Mouse (Mus musculus) cerebellum, adult 18-20 months (tissue): ENCODE measurements around the gene Kat2a.

Experiments used
- DNase-seq, 2 experiments: peaks; one replicate each; pipeline ENCODE4 v3.0.0; 2021

The Kat2a gene

DNA sequence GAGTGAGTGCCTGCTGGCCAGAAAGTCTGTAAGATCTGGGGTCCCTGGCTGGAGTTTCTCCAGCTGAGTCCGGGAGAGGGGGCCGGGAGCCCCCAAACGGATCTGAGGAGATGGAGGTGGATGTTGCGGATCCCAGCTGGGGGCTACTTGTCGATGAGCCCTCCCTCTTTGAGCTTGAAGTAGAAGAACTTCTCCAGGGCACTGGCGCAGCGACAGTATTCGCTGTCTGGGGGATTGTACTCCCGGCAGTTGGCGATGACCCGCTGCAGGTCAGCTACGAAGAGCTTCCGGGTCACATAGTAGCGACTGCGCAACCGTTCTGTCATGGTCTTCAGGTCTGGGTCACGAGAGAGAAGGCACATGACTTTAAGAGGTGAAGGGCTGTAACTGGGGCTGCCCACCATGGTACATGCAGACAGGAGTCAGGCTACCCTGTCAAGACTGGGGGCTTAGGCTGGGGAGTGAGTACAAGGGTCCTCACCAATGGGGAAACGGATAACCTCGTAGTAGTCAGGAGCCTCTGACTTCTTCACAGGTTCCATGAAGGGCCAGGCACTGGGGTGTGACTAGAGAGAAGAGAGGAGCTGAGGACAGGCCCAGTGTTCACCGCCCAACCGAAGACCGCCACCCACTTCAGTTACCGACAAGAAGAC lies 7.0 kb downstream of the Kat2a start:
- DNase-seq: no peak

DNA sequence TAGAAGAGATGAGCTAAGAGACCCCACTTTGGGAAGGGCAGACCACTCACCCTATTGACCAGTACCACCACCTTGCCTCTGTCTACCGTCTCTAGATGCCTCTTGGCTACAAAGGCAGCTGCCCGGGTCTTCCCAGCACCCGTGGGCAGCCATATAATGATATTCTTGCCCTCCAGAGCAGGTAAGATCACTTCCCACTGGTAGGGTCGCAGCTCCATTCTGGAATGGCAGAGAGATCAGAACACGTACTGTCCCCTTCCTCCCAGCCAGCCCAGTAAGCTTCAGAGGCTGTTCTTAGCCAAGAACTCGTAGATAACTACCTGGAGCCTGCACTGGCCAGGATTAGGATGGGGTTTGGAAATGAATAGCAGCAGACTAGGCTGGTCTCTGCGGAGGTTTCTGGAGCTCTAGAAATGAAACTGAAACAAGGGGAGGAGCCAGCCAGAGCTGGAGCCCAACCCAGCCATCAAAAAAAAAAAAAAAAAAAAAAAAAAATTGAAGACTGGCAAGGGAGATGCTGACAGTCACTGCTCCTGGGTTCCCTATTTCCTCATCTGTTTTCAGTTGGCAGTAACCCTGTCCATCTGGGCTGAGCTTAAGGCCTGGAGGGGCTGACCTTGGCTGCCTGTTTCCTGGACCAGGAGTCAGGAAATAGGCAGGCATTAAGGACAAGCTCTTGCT lies 8.3 kb downstream of the Kat2a start, which contains the start of gene Dhx58:
Gene Dhx58, minus strand, starts transcription at position 421 of the 681 bp plus-strand sequence.
- DNase-seq: no peak

GRCm38 (mm10) chr11:100703366-100703765 lies 8.9 kb downstream of the Kat2a start:
- DNase-seq: no peak

DNA sequence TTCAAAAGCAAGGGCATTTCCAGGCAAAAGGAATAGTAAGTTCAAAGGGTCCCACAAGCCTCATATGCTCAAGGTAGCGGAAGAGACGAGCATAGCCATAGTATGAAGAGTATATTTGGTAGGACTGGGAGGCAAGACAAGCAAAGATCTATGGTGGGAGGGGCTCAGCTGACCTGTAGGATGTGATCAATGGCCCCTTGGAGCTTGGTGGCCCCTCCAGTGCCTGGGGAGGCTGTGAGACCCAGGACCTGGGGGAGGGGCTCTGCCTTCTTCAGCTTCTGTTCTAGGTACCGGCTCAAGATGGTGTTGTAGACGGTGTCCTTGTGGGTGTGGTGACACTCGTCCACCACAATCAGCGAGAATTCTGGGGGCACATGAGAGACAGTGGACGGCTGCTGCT lies 9.4 kb downstream of the Kat2a start:
- no peak for DNase-seq

GRCm38 (mm10) chr11:100702081-100702851 lies 10.0 kb downstream of the Kat2a start:
- peak; percentile 74 to 75 for DNase-seq

DNA sequence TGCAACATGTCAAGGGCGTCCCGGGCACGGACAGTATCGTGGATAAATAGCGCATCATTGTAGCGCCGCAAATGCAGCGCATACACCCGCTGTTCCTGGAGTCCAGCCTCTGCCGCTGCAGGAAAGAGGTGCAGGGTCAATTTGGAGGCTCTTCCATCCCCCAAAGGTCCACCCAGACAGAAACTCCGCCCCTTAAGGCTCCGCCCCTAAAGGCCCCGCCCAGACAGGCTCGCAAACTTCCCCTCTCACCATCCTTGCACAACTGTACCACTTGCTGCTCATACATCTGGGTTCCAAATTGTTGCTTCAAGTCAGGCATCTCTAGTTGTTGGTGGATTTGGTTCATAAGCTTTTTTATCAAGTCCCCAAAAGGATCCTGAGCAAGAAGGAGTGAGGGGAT lies 11.0 kb downstream of the Kat2a start:
- DNase-seq: no peak

- no peak for DNase-seq
These were observed 11.6 kb downstream of the Kat2a start for GRCm38 (mm10) chr11:100700710-100701109.

DNA sequence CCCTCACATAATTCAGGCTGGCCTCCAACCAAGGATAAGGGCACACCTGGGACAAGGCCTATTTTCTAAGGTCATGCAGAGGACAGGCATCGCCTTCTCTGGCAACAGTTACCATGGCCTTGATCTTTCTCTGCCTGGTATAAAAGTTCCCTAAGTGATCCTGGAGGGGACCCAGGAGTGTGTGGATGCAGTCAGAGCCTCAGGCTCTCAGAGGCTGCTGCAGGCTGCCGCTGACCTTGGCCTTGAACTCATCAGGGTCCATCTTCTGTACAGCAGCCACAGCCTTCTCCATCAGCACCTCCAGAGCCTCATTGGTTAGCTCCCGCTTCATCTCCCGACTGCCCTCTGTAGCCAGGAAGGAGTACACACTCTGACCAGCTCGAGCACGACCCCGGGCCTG lies 14.3 kb downstream of the Kat2a start:
- no peak for DNase-seq

GRCm38 (mm10) chr11:100694926-100695325 lies 17.3 kb downstream of the Kat2a start:
- peak; percentile 69 to 78 for DNase-seq

DNA sequence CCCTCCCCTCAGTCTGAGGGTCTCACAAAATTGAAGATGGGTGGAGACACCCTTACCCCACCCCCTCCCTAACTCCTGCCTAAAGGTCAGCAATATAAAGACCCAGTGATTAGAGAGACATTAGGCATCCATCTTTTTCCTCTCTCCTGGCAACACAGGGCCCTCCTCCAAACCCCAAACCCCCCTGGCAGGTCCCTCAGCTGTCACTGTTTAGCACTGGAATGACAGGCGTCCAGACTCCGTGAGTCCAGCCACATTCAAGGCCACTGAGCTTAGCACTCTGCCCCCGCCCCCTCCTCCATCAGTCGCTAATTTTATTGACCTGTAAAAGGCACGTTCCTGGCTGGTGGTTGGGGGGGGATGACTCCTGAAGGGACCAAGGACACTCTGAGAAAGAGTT lies 19.1 kb downstream of the Kat2a start:
- DNase-seq: no peak

DNA sequence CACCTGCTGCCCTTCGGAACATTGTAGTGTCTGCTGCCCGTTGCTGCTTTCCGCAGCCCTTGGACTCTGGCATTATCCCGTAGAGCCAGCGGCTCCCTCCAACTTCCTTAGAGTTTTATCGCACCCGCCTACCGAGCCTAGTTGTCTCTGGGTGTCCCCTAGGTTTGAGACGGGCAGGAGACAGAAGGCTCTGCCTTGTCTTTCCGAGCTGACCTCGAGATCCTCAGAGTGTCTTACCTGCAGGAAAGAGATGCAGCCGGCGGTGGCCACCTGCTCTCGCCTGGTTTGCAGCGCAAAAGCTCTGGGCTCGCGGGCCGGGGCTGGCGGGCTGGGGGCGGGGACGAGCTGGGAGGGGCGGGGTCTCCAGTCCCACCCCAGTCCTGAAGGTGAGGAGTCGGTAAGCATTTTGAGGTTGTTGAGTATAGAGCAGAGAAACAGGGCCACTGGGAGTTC lies 20.1 kb downstream of the Kat2a start, which contains the start of gene Zfp385c:
Gene Zfp385c, minus strand, starts transcription at position 292 of the 453 bp plus-strand sequence.
- no peak for DNase-seq

DNA sequence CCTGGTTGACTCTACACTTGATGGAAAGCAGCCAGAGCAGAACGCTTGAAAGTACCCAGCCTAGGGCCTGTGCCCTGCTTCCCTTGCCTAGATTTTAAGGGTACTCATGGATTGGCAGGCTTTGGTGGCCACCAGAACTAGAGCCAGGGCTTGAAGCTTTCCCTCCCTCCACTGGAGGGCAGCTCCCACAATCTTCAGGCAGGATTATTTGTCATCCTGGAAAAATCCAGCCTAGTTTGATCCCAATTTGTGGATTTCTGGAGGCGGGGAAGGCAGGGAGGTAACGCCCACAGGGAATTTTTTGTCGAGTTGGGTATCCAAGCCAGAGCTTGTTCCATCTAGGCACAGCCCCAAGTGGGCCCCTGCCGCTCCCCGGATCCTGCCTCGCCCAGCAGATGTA lies 21.9 kb downstream of the Kat2a start:
- no peak for DNase-seq

DNA sequence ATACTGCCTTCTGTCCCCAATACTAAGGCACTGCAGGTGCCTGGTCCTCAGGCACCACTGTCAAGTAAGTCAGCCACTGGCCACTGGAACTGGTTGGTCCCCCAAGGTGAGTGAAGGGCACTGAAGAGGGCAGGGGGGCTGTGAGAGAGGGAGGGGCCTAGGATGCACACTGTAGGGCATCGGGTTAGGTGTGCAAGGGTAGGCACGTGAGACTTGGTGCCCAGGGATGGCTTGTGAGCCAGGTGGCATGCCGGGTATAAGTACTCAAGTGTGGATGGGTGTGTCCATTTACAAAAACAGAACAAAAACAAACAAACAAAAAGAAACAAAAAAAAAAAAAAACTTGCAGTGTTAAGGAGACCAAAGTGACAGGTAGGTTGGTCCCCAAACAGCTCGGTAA lies 23.8 kb downstream of the Kat2a start:
- no peak for DNase-seq

GRCm38 (mm10) chr11:100687265-100687664 lies 25.0 kb downstream of the Kat2a start:
- no peak for DNase-seq

DNA sequence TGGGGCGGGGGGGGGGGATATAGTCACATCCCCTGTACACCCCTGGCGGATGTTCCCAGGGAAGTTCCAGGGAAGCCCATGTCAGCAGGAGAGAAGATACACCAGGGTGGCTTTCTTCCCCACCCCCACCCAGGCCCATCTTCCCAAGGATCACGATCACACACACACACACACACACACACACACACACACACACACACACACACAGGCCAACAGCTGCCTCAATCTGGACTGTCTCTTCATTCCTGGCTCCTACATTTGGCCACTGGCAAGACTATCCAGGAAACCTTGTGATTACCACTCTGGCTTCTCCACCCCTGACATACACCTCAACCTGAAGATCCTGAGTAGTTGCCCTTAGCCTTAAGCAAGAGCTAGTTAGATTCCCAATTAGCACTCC lies 26.9 kb downstream of the Kat2a start:
- DNase-seq: no peak

DNA sequence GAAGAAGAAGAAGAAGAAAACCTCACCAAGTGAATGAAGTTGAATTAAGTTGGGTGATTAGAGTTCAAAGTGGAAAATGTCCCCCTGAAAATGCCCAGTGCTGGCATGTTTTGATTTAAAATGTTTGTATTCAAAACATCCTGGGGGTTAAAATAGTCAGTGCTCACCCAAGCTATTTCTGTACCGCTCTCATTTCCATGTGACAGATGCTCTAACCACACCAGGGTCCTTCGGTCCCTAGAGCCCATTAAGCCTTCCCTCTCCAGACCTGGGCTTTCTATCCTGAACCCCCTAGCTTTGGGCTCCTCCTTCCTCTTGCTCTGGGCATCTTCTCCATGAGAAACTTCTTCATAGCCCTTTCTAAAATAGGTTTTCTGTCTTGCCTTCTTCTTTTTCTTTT lies 28.2 kb downstream of the Kat2a start:
- DNase-seq: no peak

DNA sequence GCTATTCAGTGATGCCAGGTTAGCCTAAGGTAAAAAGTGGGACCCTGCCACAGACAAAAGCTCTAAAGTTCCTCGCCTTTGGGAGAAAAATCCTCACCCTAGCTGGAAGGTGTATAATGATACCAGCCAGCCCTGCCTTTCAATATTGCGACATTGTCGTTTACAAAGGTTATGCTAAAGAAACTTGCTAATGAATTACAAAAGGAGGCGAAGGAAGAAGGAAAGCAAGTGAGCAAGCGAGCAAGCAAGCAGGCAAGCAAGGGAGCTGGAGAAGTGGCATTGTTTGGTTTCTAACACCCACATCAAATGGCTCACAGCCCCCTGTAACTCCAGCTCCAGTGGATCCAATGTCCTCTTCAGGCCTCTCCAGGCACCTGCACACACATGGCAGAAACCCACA lies 29.7 kb downstream of the Kat2a start:
- DNase-seq: no peak

DNA sequence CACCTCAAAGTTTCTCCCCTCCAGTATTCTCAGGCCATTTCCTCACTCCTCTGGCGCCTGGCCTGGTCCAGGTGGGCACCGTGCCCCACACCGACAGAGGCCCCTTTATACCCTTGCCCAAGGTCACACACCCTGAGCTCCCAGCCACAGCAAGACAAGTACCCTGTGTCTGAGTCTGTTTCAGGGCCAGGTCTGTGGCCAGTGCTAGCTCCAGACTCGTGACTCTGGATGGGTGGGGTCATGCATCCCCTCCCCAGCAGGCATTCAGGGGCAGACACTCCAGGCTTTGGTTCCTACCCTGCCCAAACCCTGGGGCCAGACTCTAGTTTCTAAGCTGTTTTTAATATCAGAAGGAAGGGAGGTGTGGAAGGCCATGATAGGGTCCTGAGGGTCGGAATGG lies 30.4 kb downstream of the Kat2a start:
- no peak for DNase-seq

- no peak for DNase-seq
These were observed 34.5 kb downstream of the Kat2a start for GRCm38 (mm10) chr11:100677810-100678209.

DNA sequence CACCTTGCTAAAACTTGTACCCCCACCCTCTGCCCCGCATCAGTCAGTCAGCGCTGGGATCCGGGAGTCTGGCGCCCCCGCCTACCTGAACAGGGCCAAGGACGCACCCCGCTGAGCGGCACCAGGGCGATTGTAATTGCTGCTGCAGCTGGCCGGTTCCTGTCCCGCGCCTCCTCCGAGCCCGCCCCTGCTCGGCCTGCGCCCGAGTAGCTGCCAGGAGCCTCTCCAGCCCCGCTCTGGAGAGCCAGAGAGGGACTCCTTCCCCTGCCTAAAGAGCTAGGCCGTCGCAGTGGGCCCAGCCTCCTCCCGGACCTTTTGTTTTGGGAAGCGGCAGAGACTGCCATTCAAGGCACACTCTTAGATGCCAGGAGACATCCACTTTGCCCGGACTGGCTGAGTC lies 39.1 kb downstream of the Kat2a start:
- peak; percentile 18 to 26 for DNase-seq

DNA sequence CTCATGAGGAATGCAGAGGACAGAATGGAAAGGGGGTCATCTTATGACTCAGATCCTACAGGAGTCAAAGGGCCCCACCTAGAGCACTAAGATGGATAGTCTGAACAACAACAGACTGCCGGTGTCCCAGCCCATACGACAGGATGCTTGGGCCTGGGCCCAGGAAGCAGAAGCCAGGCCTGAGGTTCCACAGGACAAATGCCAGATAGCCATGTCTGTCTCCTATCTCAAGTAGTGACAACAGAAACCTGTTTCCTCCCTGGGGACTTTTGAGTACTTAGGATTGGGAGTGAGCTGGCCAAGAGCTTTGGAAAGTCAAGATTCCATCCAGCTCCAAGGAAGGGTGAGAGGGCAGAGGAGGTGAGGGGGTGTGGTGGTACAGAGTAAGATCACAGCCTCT lies 40.3 kb downstream of the Kat2a start:
- no peak for DNase-seq

DNA sequence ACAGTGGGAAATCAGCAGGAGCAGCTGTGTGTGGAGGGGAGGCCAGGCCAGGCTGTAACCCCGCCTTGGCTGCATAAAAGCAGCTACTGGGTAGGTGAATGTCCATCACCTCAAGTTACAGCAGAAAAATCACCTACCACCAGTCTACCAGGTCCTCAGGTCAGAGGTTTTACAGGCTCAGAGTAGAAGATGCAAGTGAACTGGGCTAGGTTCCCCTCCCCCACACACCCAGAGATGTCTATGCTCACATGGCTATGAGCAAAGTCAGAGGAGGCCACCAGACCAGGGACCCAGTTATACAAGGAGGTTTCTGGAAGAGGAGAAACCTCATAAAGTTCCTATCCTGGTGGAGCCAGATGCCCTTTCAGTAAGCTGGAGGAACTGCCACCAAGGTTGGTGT lies 41.2 kb downstream of the Kat2a start:
- DNase-seq: no peak

DNA sequence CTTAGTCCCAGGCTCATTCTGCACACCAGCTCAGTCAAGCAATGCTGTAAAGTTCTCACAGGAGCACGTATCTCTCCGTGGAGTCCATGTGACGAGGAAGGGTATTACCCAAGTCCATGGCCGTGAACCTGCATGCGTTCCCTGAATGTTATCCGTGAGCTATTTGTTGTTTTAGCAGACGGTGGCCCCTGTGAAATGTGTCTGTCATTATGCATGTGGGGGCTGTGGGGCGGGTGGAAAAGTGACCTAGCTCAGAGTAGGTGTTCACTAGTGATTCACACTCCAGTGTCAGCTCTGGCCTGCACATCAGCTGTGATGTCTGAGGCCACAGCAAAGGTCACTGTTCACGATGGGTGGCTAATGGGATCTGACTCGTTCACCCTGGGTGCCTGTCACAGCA lies 52.5 kb downstream of the Kat2a start:
- no peak for DNase-seq

DNA sequence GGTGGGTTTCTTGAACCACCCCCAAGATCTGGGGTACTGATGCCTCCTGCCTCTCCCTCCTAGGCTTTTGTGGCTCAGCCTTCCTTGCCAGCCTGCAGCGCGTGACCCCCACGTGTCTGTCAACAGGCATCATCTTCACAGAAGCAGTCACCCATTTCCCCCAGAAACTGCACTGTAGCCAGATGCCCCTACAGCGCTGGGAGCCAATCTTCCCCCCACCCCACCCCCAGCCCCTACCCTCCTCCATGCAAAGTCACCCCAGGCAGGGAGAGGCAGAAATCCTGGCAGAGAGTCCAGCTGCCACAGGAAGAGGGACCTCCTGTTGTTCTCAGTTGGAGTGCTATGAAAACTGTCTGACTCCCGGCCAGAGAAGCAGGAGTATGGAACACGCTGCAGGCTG lies 55.8 kb downstream of the Kat2a start:
- DNase-seq: no peak
